Mouse (Mus musculus): Measurements from ENCODE around the gene Rubcnl. TPM values are rescaled to one million over a fixed set of nuclear protein-coding genes. Genes with fewer than 3 reads are reported as not detected.

Rubcnl gene
- polyA plus RNA-seq, 1 experiment from 2014 or later, result 0.36 TPM

DNA sequence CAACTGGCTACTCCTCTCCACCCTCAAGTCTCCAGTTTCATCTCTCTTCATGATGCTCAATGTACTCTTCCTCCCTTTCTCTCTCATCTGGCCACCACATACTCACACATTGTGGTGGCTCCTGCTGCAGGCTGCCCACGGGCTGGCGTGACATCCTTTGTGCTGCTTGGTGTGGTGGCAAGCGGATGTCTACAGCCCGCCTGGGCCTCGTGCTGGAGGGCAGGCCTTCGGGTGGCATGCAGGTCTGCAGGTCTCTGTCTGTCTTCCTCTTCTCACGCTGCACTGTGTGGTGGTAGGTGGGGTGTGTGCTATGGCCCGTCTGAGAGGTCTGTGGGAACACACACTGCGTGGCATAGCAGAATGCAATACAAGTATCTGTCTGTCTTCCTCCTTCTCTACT lies 6.7 kb downstream of the Rubcnl start:
- no peak overlapping the region for H3K27ac ChIP-seq
- WGBS, result 88% methylated on average over 9 of the region's 9 CpGs
- H3K4me1 ChIP-seq, result no peaks in the 10 kb centered on the region
- H3K27me3 ChIP-seq (ENCODE audit: poor library complexity, severe bottlenecking), result no peaks in the 10 kb centered on the region
- H3K36me3 ChIP-seq (replicated peaks), result no peaks in the 10 kb centered on the region
- DNase-seq (ENCODE audit: extremely low spot score, low spot score), result no peak
- no peaks in the 10 kb centered on the region for H3K9me3 ChIP-seq
- H3K4me3 ChIP-seq, result no peak overlapping the region

DNA sequence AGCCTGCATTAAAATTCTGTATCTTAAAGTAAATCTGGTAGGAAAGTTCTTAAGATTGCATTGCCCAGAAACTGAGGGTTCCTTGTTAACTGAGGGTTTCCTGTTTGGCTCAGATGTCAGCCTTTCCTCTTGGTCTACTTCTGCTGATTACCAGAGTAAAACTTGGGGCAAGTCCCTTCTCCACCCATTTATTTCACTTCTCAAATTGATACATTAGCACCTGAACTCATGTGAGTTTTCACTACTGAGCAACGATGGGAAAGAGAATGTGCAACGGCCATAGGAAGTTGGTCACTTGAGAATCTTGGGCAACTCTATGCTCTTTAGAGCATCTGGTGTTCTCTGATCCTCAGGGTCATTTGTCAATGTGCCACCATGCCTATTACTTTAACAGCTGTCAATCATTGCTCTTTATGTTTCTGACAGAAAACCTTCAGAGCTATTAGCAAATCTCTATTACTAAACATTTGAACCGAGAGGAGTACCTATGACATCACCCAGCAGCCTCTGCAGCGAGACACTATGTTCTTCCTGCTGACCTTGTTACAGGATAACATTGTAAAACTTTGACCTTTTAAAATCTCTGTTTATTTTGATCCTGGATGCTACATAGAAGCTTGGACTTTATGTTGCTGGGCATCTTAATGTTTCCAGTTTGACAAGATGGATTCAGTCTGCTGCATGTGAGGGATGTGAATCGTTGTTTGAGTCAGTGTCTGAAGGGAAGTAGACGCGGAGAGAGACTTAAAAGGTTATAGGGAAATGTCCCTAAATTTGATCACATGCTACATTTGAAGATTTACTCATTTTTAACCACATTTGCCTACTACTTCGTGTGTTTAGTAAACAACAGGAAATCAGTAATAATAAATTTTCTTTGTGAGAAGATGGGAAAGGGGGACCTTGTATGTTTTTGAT lies 9.2 kb downstream of the Rubcnl start:
- DNase-seq (ENCODE audit: extremely low spot score, low spot score), result no peak
- Histone ChIP-seq H3K27me3 (ENCODE audit: poor library complexity, severe bottlenecking) (no peaks in the 10 kb centered on the region), H3K27ac (no peak overlapping the region), H3K9me3 (no peaks in the 10 kb centered on the region), H3K36me3 (replicated peaks) (no peaks in the 10 kb centered on the region), H3K4me1 (no peaks in the 10 kb centered on the region), H3K4me3 (no peak overlapping the region)
- whole genome bisulfite sequencing, result 87% methylated on average over 8 of the region's 8 CpGs

DNA sequence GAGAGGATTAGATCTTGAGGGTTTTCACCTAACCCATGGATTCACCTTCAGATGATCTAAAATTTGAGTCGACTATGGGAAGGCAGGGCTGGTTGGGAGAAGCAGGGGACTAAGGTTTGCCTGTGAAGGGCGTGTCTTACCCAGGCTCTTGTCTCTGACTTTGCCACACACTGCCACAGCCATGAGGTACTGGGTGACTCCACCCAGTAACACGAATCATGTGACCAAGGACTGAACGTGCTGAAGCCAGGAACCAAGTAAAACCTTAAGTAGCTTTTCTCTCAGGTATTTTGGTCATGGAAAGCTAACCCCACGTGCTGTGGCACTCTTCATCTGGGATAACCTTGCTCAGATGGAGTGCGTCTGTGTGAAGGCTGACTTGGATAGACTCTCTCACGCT lies 14.9 kb downstream of the Rubcnl start:
- H3K4me1 ChIP-seq, result no peaks in the 10 kb centered on the region
- H3K36me3 ChIP-seq (replicated peaks), result no peaks in the 10 kb centered on the region
- H3K27me3 ChIP-seq (ENCODE audit: poor library complexity, severe bottlenecking), result no peaks in the 10 kb centered on the region
- WGBS, result 82% methylated on average over 7 of the region's 7 CpGs
- H3K27ac ChIP-seq, result no peak overlapping the region
- DNase-seq (ENCODE audit: extremely low spot score, low spot score), result no peak
- no peaks in the 10 kb centered on the region for H3K9me3 ChIP-seq
- no peak overlapping the region for H3K4me3 ChIP-seq

DNA sequence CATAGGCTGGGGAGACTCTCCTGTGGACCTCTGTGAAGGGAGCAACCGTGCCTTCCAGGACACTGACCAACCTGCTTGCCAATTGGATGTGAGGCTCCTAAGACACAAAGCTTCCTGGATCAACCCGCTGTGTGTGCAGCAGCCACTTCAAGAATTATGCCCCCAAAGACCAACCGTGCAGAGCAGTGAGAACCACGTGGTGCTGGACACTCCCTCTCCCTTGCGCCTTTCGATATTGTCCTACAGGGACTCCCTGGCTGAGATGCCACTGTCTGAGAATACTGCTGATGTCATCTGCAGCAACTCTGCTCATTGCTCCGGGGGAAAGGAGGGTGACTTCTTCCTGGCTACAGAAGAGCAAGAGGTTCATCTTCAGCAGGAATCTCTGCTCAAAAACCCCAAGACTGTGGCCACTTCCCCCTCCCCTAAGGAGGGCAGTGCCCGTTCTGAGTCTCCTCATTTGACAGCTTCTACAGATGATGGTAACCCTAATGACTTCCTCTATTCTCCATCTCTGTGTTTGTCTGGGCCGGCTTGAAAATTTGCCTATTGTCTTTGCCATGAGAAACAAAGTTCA lies 16.3 kb downstream of the Rubcnl start:
- Histone ChIP-seq H3K27ac (no peak overlapping the region), H3K9me3 (no peaks in the 10 kb centered on the region), H3K27me3 (ENCODE audit: poor library complexity, severe bottlenecking) (no peaks in the 10 kb centered on the region), H3K36me3 (replicated peaks) (no peaks in the 10 kb centered on the region), H3K4me1 (no peaks in the 10 kb centered on the region), H3K4me3 (no peak overlapping the region)
- 83% methylated on average over 9 of the region's 9 CpGs for WGBS
- DNase-seq (ENCODE audit: extremely low spot score, low spot score), result no peak

DNA sequence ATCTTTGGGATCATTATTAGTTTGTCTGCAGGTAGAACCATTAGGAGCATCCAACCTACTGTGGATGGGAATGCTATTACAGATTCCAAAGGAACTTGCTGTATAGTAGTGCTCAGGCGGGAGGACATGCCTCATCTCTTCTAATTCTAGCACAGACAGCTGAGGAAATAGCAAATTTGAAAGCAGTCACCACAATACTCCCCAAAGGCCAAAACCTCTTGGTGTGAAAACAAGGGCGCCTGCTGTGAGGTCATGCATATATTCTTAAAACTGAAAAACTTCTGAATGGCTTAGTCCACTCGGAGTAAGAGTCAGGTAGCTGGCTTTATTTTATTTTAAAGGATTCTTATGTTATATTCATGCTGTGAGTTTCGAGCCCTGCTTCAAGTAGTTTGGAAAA lies 16.9 kb downstream of the Rubcnl start:
- 82% methylated on average over 4 of the region's 4 CpGs for WGBS
- Histone ChIP-seq H3K27ac (no peak overlapping the region), H3K36me3 (replicated peaks) (no peaks in the 10 kb centered on the region), H3K4me1 (no peaks in the 10 kb centered on the region), H3K9me3 (no peaks in the 10 kb centered on the region), H3K4me3 (no peak overlapping the region), H3K27me3 (ENCODE audit: poor library complexity, severe bottlenecking) (no peaks in the 10 kb centered on the region)
- no peak for DNase-seq (ENCODE audit: extremely low spot score, low spot score)

DNA sequence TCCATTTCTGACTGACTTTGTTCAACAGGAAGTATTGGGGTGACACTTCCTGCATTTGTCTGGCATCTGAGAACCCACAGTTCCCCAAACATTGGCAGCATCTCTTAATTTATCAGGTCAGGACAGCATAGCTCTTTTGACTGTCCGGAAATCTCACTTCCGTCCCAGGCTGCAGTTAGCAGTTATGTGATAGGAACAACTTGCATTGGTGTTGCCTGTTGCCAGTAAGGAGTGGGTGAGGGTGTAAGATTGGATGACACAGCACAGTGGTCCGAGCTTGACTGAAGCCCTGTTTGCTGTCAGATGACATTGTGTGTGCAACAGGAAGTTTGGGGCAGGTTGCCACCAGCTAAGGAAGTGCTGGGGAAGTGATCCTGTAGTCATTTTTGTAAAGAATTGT lies 18.4 kb downstream of the Rubcnl start:
- Histone ChIP-seq H3K36me3 (replicated peaks) (no peaks in the 10 kb centered on the region), H3K27ac (no peak overlapping the region), H3K9me3 (no peaks in the 10 kb centered on the region), H3K27me3 (ENCODE audit: poor library complexity, severe bottlenecking) (no peaks in the 10 kb centered on the region), H3K4me1 (no peaks in the 10 kb centered on the region), H3K4me3 (no peak overlapping the region)
- DNase-seq (ENCODE audit: extremely low spot score, low spot score), result no peak
- 87% methylated on average over 3 of the region's 3 CpGs for WGBS

DNA sequence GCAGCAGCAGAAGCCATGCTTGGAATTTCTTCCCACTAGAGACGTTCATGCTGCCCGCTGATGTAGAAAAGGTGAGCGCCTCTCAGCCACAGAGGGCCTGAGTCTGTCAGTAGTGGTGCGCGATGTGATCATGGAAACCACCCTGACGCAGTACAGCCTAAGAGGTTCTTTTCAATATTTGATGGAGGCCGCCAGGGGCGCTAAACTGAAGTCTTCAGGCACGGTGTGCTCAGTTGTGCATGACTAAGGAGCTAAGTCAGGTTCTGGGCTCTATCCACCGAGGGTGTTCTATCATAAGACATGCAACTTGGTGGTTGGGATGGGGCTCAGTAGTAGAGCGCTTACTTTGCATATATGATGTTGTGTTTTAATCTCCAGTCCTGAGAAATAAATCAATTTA lies 19.6 kb downstream of the Rubcnl start:
- no peaks in the 10 kb centered on the region for H3K36me3 ChIP-seq (replicated peaks)
- H3K4me3 ChIP-seq, result no peak overlapping the region
- H3K27me3 ChIP-seq (ENCODE audit: poor library complexity, severe bottlenecking), result no peaks in the 10 kb centered on the region
- no peak overlapping the region for H3K27ac ChIP-seq
- H3K4me1 ChIP-seq, result no peaks in the 10 kb centered on the region
- 59% methylated on average over 11 of the region's 11 CpGs for WGBS
- no peaks in the 10 kb centered on the region for H3K9me3 ChIP-seq
- DNase-seq (ENCODE audit: extremely low spot score, low spot score), result no peak

DNA sequence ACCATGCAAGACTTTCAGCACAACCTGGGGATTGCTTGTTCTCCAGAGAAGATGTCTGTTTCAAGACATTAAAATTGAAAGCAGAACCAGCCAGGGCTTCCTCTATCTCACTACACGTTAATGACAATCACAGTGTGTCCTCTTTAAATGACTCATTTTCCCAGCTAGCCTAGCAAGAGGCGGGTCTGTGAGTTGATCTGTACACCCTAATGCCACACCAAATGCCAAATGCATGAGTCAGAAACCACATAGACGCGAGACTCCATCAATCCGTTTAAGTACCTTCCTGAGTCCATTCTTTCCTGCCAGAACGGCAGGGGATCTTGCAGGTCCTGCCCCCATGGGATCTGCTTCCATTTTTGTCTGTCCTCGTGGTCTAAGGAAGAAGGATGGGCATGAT lies 29.4 kb downstream of the Rubcnl start:
- H3K9me3 ChIP-seq, result no peaks in the 10 kb centered on the region
- H3K36me3 ChIP-seq (replicated peaks), result no peaks in the 10 kb centered on the region
- no peak for DNase-seq (ENCODE audit: extremely low spot score, low spot score)
- no peak overlapping the region for H3K4me3 ChIP-seq
- H3K4me1 ChIP-seq, result no peaks in the 10 kb centered on the region
- 87% methylated on average over 7 of the region's 7 CpGs for WGBS
- no peaks in the 10 kb centered on the region for H3K27me3 ChIP-seq (ENCODE audit: poor library complexity, severe bottlenecking)
- no peak overlapping the region for H3K27ac ChIP-seq

DNA sequence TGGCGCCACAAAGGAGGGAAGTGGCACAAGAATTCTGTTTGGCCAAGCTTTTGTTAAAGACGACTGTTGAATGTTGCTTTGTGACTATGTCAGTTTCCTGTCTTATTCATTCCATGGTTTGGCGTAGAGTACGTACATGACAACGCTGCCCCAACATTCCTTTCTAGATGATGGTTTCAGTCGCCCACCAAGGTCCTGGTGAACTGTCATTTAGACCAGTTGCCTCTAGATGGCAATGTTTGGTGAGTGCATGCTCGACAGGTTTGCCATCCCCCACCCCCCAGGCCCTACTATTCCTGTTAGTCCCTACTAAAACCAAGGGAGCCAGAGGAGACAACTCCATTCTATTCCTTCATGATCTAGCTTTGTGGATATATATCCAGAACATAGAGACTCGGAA lies 36.6 kb downstream of the Rubcnl start:
- no peak for DNase-seq (ENCODE audit: extremely low spot score, low spot score)
- Histone ChIP-seq H3K4me3 (no peak overlapping the region), H3K27ac (no peak overlapping the region), H3K4me1 (no peaks in the 10 kb centered on the region), H3K36me3 (replicated peaks) (no peaks in the 10 kb centered on the region), H3K9me3 (no peaks in the 10 kb centered on the region), H3K27me3 (ENCODE audit: poor library complexity, severe bottlenecking) (no peaks in the 10 kb centered on the region)
- 67% methylated on average over 8 of the region's 8 CpGs for WGBS

DNA sequence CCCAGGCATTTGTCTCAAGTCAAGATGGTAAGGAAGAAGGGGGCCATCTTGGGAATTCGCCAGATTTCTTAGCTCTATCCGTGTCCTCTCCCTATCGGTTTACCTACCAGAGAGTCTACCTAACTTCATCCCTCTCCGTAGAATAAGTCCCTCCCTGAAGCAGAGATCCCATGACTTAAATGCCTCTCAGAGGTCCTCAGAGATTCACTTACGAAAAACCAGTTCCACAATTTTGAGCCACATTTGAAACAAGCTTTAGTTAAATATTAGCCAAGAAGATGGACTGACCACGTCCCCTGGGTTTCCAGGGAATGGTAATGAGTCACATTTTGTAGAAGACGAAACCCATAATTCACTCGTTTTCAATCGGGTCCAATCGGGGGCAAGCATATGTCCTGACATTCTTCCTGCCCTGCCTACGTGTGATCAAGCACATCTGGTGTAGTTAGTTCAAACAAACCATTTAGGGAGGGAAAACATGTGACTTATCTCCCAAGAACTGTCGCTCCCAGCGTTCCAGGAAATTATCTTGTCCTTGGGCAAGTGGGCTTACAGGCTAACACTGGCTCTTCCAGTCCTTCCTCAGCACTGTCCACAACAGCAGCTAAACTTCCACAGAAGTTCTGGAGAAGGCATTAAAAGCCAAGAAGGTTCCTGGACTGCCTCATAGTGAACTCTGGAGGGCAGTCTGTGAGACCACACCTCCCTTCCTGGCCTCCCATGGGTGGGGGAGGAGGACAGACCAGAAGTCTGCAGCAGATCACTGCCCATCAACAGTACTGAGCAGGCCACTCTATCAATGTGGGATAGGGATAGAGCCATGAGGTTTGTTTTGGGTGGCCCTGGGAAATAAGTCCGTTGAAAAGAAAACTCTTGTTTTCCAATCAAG lies 38.9 kb downstream of the Rubcnl start:
- no peaks in the 10 kb centered on the region for H3K4me1 ChIP-seq
- H3K9me3 ChIP-seq, result no peaks in the 10 kb centered on the region
- WGBS, result 87% methylated on average over 14 of the region's 14 CpGs
- H3K4me3 ChIP-seq, result no peak overlapping the region
- H3K36me3 ChIP-seq (replicated peaks), result no peaks in the 10 kb centered on the region
- no peak for DNase-seq (ENCODE audit: extremely low spot score, low spot score)
- no peak overlapping the region for H3K27ac ChIP-seq
- H3K27me3 ChIP-seq (ENCODE audit: poor library complexity, severe bottlenecking), result no peaks in the 10 kb centered on the region

DNA sequence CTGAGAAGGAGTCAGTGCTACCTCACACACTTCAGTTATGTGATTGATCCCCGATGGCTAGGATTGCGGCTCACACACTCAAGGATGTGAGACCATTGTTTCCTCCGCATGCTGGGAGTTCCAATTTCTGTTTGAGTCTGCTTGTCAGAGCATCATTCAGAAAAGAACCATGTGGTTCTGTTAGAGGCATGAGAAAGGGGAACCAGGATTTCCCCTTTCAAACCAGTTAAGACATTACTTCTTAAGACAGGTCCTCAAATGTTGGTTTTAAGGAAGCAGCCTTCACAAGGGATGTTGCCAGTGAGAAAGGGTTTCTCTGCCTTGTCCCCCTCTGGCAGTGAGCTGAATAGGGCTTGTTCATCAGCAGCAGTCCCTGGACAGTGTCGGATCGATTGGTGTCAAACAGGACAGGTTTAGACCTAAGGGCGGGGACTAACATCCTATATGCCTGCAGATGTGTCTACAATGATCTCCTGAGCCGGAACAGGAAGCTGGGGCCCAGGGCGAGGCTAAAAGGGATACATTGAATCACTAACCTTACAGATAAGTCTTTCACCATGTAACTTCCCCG lies 41.1 kb downstream of the Rubcnl start:
- no peaks in the 10 kb centered on the region for H3K4me1 ChIP-seq
- no peaks in the 10 kb centered on the region for H3K27me3 ChIP-seq (ENCODE audit: poor library complexity, severe bottlenecking)
- DNase-seq (ENCODE audit: extremely low spot score, low spot score), result no peak
- no peak overlapping the region for H3K27ac ChIP-seq
- WGBS, result 89% methylated on average over 9 of the region's 9 CpGs
- no peaks in the 10 kb centered on the region for H3K9me3 ChIP-seq
- H3K36me3 ChIP-seq (replicated peaks), result no peaks in the 10 kb centered on the region
- no peak overlapping the region for H3K4me3 ChIP-seq

DNA sequence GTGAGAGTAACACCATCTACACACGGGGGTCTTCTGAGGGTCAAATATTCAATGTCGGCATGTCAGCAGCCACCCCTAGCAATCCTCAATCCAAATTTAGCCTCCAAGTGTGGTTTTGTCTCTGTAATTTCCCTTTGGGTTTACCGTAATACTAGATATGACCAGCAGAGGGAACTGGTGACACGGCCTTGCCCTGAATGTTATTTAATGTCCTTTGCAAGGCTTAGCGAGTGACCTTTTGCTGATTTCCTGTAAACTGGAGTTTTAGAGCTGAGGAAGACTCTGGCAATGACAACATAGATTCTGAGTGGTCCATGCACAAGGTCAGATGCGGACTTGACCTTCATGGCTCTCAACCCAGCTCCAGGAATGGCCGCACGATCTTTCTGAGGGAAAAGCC lies 44.7 kb downstream of the Rubcnl start:
- H3K9me3 ChIP-seq, result no peaks in the 10 kb centered on the region
- H3K4me3 ChIP-seq, result no peak overlapping the region
- H3K27me3 ChIP-seq (ENCODE audit: poor library complexity, severe bottlenecking), result no peaks in the 10 kb centered on the region
- WGBS, result 52% methylated on average over 8 of the region's 8 CpGs
- H3K4me1 ChIP-seq, result no peaks in the 10 kb centered on the region
- no peak overlapping the region for H3K27ac ChIP-seq
- DNase-seq (ENCODE audit: extremely low spot score, low spot score), result peak; percentile 20
- H3K36me3 ChIP-seq (replicated peaks), result no peaks in the 10 kb centered on the region
